Mouse (Mus musculus): ENCODE data around the gene Acvr1b.

Gene Acvr1b

GRCm38 (mm10) chr15:101196961-101197360 lies 23.1 kb downstream of the Acvr1b start:
- in situ Hi-C loops (cut with MseI, MboI) = no loop called here

GRCm38 (mm10) chr15:101197497-101198179 lies 23.8 kb downstream of the Acvr1b start:
- in situ Hi-C loops (cut with MseI, MboI) = no loop called here

DNA sequence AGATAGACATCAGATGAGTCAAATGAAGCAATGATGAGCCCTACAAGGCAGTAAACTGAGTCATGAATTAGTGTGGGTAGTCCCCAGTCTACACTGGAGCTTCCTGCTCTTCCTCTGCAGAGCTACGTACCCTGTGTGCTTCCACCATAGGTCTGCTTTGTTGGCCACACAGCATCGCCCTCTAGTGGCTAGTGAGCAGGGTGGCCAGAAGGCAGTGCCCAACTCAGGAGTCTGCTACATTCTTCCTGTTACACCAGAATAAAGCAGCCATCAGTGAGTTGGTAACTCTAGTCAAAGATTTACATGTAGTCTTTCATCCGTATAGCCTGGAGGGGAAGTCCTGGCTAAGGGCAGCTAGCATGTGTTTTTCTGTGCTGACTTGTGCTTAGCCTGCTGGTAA lies 24.4 kb downstream of the Acvr1b start:
- in situ Hi-C loops (cut with MseI, MboI) = no loop called here

- in situ Hi-C loops (cut with MseI, MboI) = no loop called here
Measured at GRCm38 (mm10) chr15:101198850-101199249, 25.0 kb downstream of the Acvr1b start.

DNA sequence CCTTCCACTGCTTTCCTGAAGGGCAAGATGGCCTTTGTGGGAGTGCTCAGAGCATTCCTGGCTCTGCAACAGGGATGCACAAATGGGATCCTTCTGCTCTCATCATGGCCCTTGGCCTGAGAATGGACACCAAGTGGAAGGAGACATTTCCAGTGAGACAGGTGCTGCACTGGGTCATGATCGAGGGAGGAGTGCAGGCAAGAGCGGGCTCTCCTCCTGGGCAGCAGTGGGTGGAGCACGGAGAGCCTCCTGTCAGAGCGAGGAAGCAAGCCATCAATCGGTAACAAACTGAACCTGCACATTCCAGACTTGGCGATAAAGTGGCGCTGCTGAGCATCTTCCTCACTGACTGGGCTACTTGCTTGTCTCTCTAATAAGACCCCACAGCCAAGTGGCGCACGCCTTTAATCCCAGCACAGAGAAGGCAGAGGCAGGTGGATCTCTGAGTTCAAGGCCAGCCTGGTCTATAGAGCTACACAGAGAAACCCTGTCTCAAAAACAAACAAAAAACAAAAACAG lies 27.0 kb downstream of the Acvr1b start:
- in situ Hi-C loops (cut with MseI, MboI) = no loop called here

GRCm38 (mm10) chr15:101201414-101201813 lies 27.5 kb downstream of the Acvr1b start:
- in situ Hi-C loops (cut with MseI, MboI) = no loop called here

- in situ Hi-C loops (cut with MseI, MboI) = no loop called here
Measured at GRCm38 (mm10) chr15:101203673-101204072, 29.8 kb downstream of the Acvr1b start.

DNA sequence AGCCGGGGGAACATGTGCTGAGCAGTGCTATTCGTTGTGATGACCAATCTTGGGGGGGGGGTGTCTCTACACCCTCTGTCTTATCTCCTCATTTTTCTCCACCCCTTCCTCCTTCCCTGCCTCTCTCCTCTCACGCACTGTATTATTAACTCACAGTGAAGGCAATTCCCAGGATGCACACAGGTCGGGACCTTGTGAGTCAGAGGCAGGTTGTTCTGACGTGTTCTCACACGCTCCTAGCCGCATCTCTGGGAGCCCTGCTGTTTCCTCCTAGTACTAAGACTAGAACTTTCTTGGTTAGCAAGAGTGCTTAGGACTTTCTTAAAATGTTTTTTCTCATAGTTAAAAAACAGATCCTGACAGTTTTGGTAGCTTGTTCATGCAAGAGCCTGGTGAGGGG lies 30.9 kb downstream of the Acvr1b start:
- in situ Hi-C loops (cut with MseI, MboI) = no loop called here

DNA sequence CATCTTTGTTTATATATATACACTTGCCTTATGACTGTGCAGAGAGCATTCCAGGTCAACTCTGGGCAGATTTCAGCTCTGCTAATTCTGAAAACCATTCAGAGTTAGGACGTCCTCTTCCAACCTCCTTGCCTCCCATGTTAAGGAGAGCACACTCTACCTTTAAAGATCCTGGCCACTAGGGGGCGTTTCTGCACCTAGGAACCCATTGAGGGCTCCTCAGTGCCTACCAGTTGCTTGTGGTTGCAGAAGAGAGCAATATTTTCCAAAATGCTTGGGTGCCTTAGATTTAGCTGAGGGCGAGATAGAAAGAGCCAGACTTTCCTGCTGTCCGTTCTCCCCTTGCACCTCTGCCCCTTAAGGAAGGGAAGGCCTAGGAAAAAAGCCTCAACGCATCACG lies 36.4 kb downstream of the Acvr1b start:
- in situ Hi-C loops (cut with MseI, MboI) = no loop called here

GRCm38 (mm10) chr15:101210998-101211613 lies 37.2 kb downstream of the Acvr1b start:
- in situ Hi-C loops (cut with MseI, MboI) = no loop called here

- in situ Hi-C loops (cut with MseI, MboI) = no loop called here
Measured at GRCm38 (mm10) chr15:101212435-101212834, 38.6 kb downstream of the Acvr1b start.

- in situ Hi-C loops (cut with MseI, MboI) = no loop called here
Measured at GRCm38 (mm10) chr15:101215136-101215535, 41.3 kb downstream of the Acvr1b start.

- in situ Hi-C loops (cut with MseI, MboI) = no loop called here
Measured at GRCm38 (mm10) chr15:101216036-101216435, 42.2 kb downstream of the Acvr1b start.

DNA sequence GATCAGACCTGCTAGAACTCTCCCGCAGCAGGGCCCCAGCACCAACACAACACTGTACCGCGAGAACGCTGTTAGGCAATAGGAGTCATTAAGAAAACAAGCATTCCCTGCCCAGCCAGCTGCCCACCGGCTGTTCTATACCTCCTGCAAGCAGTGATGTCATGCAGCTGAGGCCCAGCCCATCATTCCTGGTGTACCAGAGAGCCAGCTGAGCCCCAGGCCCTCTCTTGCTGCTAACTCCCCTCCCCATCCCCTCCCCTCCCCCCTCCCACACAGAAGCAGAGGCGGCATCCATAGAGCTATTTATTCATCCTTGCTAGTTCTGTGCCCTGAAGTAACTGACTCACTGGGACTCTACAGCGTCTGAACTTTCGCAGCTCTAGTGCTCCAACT lies 47.0 kb downstream of the Acvr1b start:
- in situ Hi-C loops (cut with MseI, MboI) = no loop called here

GRCm38 (mm10) chr15:101221298-101222104 lies 47.6 kb downstream of the Acvr1b start:
- in situ Hi-C loops (cut with MseI, MboI) = no loop called here

GRCm38 (mm10) chr15:101222897-101223482 lies 49.1 kb downstream of the Acvr1b start:
- in situ Hi-C loops (cut with MseI, MboI) = no loop called here

DNA sequence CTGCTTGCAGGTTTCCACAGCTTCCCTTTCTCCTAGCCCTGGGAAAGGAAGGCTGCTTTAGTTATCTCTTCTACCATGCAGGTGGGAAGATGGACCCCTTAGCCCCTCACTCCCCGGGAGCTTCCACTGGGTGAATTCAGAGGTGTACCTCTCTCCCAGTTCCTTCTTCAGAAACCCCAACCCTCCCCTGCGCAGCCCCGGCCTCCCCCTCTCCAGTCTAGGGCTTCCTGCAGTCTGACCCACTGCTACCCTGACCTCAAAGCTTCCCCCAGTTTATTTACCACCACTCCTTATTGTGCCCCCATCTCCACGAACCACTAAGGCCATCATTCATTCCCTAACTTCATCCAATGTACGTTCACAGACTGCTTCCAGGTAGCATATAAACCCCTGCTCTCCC lies 49.7 kb downstream of the Acvr1b start:
- in situ Hi-C loops (cut with MseI, MboI) = no loop called here

GRCm38 (mm10) chr15:101224006-101224906 lies 50.4 kb downstream of the Acvr1b start, which contains the start of gene Grasp:
Grasp (plus strand) TSS chr15:101224188.
- in situ Hi-C loops (cut with MseI, MboI) = no loop called here

- in situ Hi-C loops (cut with MseI, MboI) = no loop called here
Measured at GRCm38 (mm10) chr15:101224977-101225376, 51.1 kb downstream of the Acvr1b start.

- in situ Hi-C loops (cut with MseI, MboI) = no loop called here
Measured at GRCm38 (mm10) chr15:101227971-101228370, 54.1 kb downstream of the Acvr1b start.
